Mouse (Mus musculus) kidney, embryonic 14.5 days (tissue): ENCODE measurements at regions not wholly inside any gene's neighbourhood (a gene's known extent, or its start where the extent isn't known, plus 50 kb on each side); places are given as distances from the start of the nearest gene placed in this dataset.

Experiments used
- ATAC-seq: fragments of 200-750 bp; cut with Nextera tagmentation; 2 replicates; pipeline ENCODE4 v1.8.0; 2017; ENCODE audit warnings: moderate number of reproducible peaks, mild to moderate bottlenecking, moderate TSS enrichment, moderate library complexity; ENCODE audit not compliant: low FRiP score, low TSS enrichment
- H3K27ac ChIP-seq: fragments of 300-500 bp; sonication (generic); 2 replicates; pipeline ENCODE4 v1.5.1; 2014; ENCODE audit warnings: low read depth, mild to moderate bottlenecking, low read length, moderate library complexity, mixed read lengths
- H3K27me3 ChIP-seq: fragments of 300-500 bp; sonication (generic); 2 replicates; pipeline ENCODE4 v1.6.1; 2014; ENCODE audit warnings: mild to moderate bottlenecking, low read length; ENCODE audit not compliant: control insufficient read depth, insufficient read depth
- H3K36me3 ChIP-seq: fragments of 300-500 bp; sonication (generic); 2 replicates; pipeline ENCODE4 v1.6.1; 2014; ENCODE audit warnings: low read length, mixed read lengths; ENCODE audit not compliant: control insufficient read depth, insufficient read depth
- H3K4me1 ChIP-seq: fragments of 300-500 bp; sonication (generic); 2 replicates; pipeline ENCODE4 v1.6.1; 2014; ENCODE audit warnings: low read length, mixed read lengths; ENCODE audit not compliant: control insufficient read depth, insufficient read depth
- H3K4me2 ChIP-seq: fragments of 300-500 bp; sonication (generic); replicated peaks from 2 replicates; pipeline ENCODE4 v1.6.1; 2014; ENCODE audit warnings: low read depth, mild to moderate bottlenecking, low read length
- H3K4me3 ChIP-seq: fragments of 300-500 bp; sonication (generic); 2 replicates; pipeline ENCODE4 v1.5.1; 2014; ENCODE audit warnings: mild to moderate bottlenecking, low read length
- H3K9ac ChIP-seq: fragments of 300-500 bp; sonication (generic); 2 replicates; pipeline ENCODE4 v1.6.1; 2014; ENCODE audit warnings: low read depth, mild to moderate bottlenecking, low read length, moderate library complexity
- H3K9me3 ChIP-seq: fragments of 300-500 bp; sonication (generic); 2 replicates; pipeline ENCODE4 v1.6.1; 2016; ENCODE audit warnings: low read length; ENCODE audit not compliant: control insufficient read depth
- WGBS: fragments of 180-500 bp; shearing (Covaris S2); extraction: QIAGEN DNeasy Blood & Tissue Kit; methylation state at CpG from one replicate; pipeline ENCODE4 v1.1.7; 2014; 5-methylcytosine and 5-hydroxymethylcytosine counted together

DNA sequence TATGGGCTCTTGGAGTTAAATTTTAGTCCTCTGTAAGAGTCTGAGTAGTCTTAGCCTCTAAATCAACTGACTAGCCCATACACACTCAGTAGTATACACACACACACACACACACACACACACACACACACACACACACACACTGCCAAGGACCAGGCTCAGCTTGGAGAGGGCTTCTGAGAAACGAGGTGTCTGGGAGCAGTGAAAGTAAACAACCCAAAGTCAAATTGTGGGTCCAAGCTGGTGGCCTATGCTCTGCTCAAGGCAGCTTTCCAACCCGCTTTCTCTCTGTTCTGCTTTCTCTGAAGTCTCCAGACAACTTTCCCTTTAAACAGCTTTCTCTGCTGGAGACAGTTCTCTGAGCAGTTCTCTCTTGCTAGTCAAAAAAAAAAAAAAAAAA is 157.6 kb upstream of the Ubash3b start:
- no peaks in the 10 kb centered on the region for H3K9me3 ChIP-seq
- H3K4me3 ChIP-seq = no peak overlapping the region
- no peak overlapping the region for H3K9ac ChIP-seq
- 51% methylated on average over 2 of the region's 2 CpGs for WGBS
- H3K36me3 ChIP-seq = no peaks in the 10 kb centered on the region
- no peaks in the 10 kb centered on the region for H3K4me1 ChIP-seq
- ATAC-seq = no peak
- no peaks in the 10 kb centered on the region for H3K27me3 ChIP-seq
- H3K27ac ChIP-seq = no peak overlapping the region
- H3K4me2 ChIP-seq = no peak overlapping the region

- Histone ChIP-seq H3K9me3 (no peaks in the 10 kb centered on the region), H3K4me2 (no peak overlapping the region), H3K27me3 (no peaks in the 10 kb centered on the region), H3K4me3 (no peak overlapping the region), H3K36me3 (no peaks in the 10 kb centered on the region), H3K4me1 (peaks cover 4% of the 10 kb centered on the region; the same call in 1 of the 2 replicates), H3K27ac (no peak overlapping the region), H3K9ac (no peak overlapping the region)
- no peak for ATAC-seq
These were observed 144.7 kb upstream of the Ubash3b start for GRCm38 (mm10) chr9:41306229-41306628.

DNA sequence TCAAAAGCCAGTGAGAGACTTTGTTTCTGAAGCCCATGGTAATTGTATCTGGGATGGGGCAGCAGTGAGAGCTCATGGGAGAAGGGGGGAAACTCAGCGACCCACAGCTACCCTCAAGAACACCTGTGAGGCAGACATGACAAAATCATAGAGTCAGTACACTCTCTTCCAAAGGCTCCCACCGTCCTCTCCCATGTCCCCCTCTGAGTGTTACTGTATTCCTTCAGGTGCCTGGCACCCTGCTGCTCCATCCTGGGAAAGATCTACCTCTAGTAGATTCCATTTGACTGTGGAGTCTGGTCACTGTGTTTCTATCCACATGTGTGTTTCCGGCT is 142.0 kb upstream of the Ubash3b start:
- Histone ChIP-seq H3K4me3 (no peak overlapping the region), H3K9ac (no peak overlapping the region), H3K27me3 (no peaks in the 10 kb centered on the region), H3K36me3 (no peaks in the 10 kb centered on the region), H3K4me2 (no peak overlapping the region), H3K9me3 (no peaks in the 10 kb centered on the region), H3K27ac (no peak overlapping the region), H3K4me1 (peaks cover 4% of the 10 kb centered on the region; the same call in 1 of the 2 replicates)
- WGBS = 51% methylated on average over 3 of the region's 3 CpGs
- ATAC-seq = no peak

GRCm38 (mm10) chr9:41302809-41303493 is 141.5 kb upstream of the Ubash3b start:
- ATAC-seq = no peak
- H3K9ac ChIP-seq = no peak overlapping the region
- H3K27me3 ChIP-seq = no peaks in the 10 kb centered on the region
- H3K36me3 ChIP-seq = no peaks in the 10 kb centered on the region
- no peak overlapping the region for H3K27ac ChIP-seq
- no peak overlapping the region for H3K4me3 ChIP-seq
- no peaks in the 10 kb centered on the region for H3K9me3 ChIP-seq
- H3K4me1 ChIP-seq = peaks cover 4% of the 10 kb centered on the region; the same call in 1 of the 2 replicates
- H3K4me2 ChIP-seq = no peak overlapping the region
- WGBS = 54% methylated on average over 8 of the region's 8 CpGs

DNA sequence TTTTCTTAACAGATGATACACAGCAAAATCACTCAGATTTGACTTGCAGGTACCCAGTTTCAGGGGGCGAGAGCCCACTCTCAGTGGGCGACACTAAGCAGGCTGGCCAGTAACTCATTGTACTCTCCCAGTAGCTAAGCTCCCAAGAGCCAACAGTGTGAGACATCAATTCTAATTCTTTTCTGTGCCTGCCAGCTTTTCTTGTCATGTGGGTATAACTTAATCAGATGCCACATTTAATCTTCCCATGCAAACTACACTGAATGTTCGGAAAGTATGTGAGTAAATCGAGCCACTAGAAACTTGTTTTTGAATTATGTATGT is 124.6 kb upstream of the Ubash3b start:
- Histone ChIP-seq H3K4me2 (no peak overlapping the region), H3K27me3 (no peaks in the 10 kb centered on the region), H3K4me1 (no peaks in the 10 kb centered on the region), H3K36me3 (no peaks in the 10 kb centered on the region), H3K4me3 (no peak overlapping the region), H3K27ac (no peak overlapping the region), H3K9me3 (no peaks in the 10 kb centered on the region; the same call in 1 of the 2 replicates), H3K9ac (no peak overlapping the region)
- 89% methylated on average over 4 of the region's 4 CpGs for WGBS
- no peak for ATAC-seq

DNA sequence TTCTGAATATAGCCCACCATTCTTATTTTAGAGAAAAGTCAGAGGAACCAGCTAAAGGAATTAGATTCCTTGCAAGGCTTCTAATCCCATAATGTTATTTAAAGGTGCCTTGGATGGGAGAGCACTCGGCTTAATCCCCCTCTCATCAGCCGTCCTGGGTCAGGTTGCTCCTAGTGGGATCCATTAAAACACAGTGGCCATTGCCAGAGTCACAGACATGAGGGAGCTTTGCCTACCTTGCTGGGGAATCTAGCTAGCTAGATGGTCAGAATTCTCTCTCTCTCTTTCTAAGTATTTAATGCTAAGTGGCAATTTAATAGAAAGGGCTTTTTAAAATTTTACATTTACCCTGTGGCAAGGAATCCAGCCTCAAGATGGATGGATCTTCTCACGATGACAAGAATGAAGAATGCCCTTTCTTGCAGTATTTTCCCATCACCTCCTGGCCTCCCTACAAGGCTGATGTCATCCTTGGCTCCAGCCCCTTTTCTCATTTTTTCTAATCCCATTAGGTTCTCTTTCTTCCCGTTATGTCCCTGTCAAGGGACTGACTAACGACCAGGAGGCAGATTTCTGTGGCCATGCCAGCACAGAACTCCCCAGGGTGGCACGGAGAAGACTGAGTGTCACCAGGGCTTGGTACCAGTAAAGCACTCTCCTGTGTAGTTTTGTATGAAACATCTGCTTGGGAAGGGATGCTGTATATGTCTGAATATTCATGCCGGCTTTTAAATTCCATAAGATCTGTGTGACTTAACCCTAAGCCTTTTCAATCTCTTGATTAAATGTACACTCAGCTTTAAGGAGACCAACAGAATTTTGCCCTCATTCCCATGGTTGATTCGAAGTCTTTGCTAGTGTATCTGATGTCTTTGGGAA is 124.0 kb upstream of the Ubash3b start:
- Histone ChIP-seq H3K4me1 (no peaks in the 10 kb centered on the region), H3K36me3 (no peaks in the 10 kb centered on the region), H3K27ac (no peak overlapping the region), H3K9ac (no peak overlapping the region), H3K27me3 (no peaks in the 10 kb centered on the region), H3K4me2 (no peak overlapping the region), H3K4me3 (no peak overlapping the region), H3K9me3 (no peaks in the 10 kb centered on the region)
- 57% methylated on average over 8 of the region's 8 CpGs for WGBS
- no peak for ATAC-seq

DNA sequence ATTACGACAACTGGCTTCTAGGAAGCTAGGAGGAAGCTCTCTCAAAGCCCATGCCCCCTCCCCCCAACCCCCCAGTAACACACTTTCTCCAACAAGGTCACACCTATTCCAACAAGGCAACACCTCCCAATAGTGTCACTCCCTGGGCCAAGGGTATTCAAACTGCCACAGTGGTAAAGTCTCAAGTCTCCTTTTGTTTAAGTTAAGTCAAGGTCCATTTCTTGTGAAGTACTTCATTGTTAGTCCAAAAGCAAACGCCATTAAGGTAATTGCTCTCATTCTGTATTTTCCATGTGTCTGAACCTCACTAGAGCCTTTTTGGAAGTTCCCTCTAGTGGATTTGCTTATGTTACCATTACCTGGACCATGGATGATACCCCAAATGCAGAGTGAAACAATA is 116.2 kb upstream of the Ubash3b start:
- H3K9me3 ChIP-seq = no peaks in the 10 kb centered on the region
- WGBS = 86% methylated on average over 2 of the region's 2 CpGs
- no peak for ATAC-seq

DNA sequence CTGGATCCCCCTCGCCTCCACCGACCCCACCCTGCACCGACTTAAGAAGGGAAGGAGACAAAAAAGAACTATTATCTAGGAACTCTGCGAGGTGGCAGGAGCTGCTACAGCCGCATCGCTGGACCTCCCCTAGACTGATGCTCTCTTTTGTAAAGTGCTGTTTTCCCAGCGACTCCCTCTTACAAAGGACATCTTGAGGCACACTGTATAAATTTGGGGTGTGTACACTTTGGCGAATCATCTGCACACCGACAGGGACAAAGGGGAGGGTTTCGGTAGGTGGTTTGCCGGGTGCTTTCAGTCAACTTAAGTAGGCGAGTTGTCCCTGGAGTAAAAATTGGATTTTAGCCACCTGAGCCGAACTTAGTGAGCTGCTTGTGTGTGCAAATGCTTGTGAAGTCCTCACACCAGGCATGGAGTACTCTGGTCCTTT is 112.4 kb upstream of the Ubash3b start:
- Histone ChIP-seq H3K9ac (peak overlapping the region; percentile 40), H3K27ac (peak overlapping the region; percentile 64; the same call in 1 of the 2 replicates), H3K4me3 (peak overlapping the region; percentile 33), H3K27me3 (no peaks in the 10 kb centered on the region), H3K9me3 (no peaks in the 10 kb centered on the region), H3K4me1 (peaks cover 13% of the 10 kb centered on the region; the same call in 1 of the 2 replicates), H3K4me2 (peak overlapping the region; percentile 45), H3K36me3 (no peaks in the 10 kb centered on the region)
- 7% methylated on average over 13 of the region's 13 CpGs for WGBS
- peak; percentile 58 for ATAC-seq

More for the DNA sequence above, 116.2 kb upstream of the Ubash3b start:
- Histone ChIP-seq H3K27ac (no peak overlapping the region), H3K4me1 (peaks cover 6% of the 10 kb centered on the region; the same call in 1 of the 2 replicates), H3K4me3 (no peak overlapping the region), H3K4me2 (no peak overlapping the region), H3K27me3 (no peaks in the 10 kb centered on the region), H3K36me3 (no peaks in the 10 kb centered on the region), H3K9ac (no peak overlapping the region)

GRCm38 (mm10) chr9:41273171-41273781 is 111.8 kb upstream of the Ubash3b start:
- H3K27me3 ChIP-seq = no peaks in the 10 kb centered on the region
- ATAC-seq = peak; percentile 96
- peak overlapping the region; percentile 64; the same call in 1 of the 2 replicates for H3K27ac ChIP-seq
- H3K36me3 ChIP-seq = no peaks in the 10 kb centered on the region
- H3K4me1 ChIP-seq = peaks cover 13% of the 10 kb centered on the region; the same call in 1 of the 2 replicates
- peak overlapping the region; percentile 40 for H3K9ac ChIP-seq
- peak overlapping the region; percentile 45 for H3K4me2 ChIP-seq
- H3K4me3 ChIP-seq = peak overlapping the region; percentile 33
- WGBS = under 1% methylated on average over 18 of the region's 18 CpGs
- no peaks in the 10 kb centered on the region for H3K9me3 ChIP-seq
